Mouse (Mus musculus): ENCODE measurements around the gene Acsl1. TPM values are rescaled to one million over a fixed set of nuclear protein-coding genes. Genes with fewer than 3 reads are reported as not detected.
"Not testable (repeated sequence)": the region's sequence is repeated elsewhere in the genome, so short reads cannot be mapped to it uniquely, and the experiment has no call there.

Gene Acsl1
- polyA plus RNA-seq, 1 experiment: 51.1 TPM

- Histone ChIP-seq H3K27me3 (ENCODE audit: control insufficient read depth, insufficient read depth, low read length) (no peaks in the 10 kb centered on the region), H3K27ac (ENCODE audit: insufficient read depth, low read length) (no peak overlapping the region), H3K4me1 (ENCODE audit: control insufficient read depth, insufficient read depth, low read length) (no peaks in the 10 kb centered on the region), H3K4me3 (replicated peaks; ENCODE audit: insufficient read depth, low read depth, low read length) (no peak overlapping the region)
- WGBS: 92% methylated on average over 8 of the region's 8 CpGs
- TF ChIP-seq CTCF (IDR thresholded peaks at IDR 0.05; ENCODE audit: borderline replicate concordance, insufficient read depth, low read depth, low read length) (no peak), POLR2A (IDR thresholded peaks at IDR 0.05; ENCODE audit: borderline replicate concordance, insufficient read depth, low read length) (no peak)
- no peak for DNase-seq
These were observed 97.1 kb downstream of the Acsl1 start for GRCm38 (mm10) chr8:46567946-46568345.

GRCm38 (mm10) chr8:46568942-46569341, 98.1 kb downstream of the Acsl1 start:
- Histone ChIP-seq H3K27me3 (ENCODE audit: control insufficient read depth, insufficient read depth, low read length) (no peaks in the 10 kb centered on the region), H3K4me3 (replicated peaks; ENCODE audit: insufficient read depth, low read depth, low read length) (no peak overlapping the region), H3K27ac (ENCODE audit: insufficient read depth, low read length) (no peak overlapping the region), H3K4me1 (ENCODE audit: control insufficient read depth, insufficient read depth, low read length) (no peaks in the 10 kb centered on the region)
- TF ChIP-seq CTCF (IDR thresholded peaks at IDR 0.05; ENCODE audit: borderline replicate concordance, insufficient read depth, low read depth, low read length): peak; percentile 5; the same call in 1 of the 2 replicates
- TF ChIP-seq POLR2A (IDR thresholded peaks at IDR 0.05; ENCODE audit: borderline replicate concordance, insufficient read depth, low read length): no peak
- 77% methylated on average over 2 of the region's 2 CpGs for WGBS
- no peak for DNase-seq

- H3K4me1 ChIP-seq (ENCODE audit: control insufficient read depth, insufficient read depth, low read length): no peaks in the 10 kb centered on the region
- no peaks in the 10 kb centered on the region for H3K27me3 ChIP-seq (ENCODE audit: control insufficient read depth, insufficient read depth, low read length)
- no peak overlapping the region for H3K27ac ChIP-seq (ENCODE audit: insufficient read depth, low read length)
- WGBS: 80% methylated on average over 19 of the region's 19 CpGs
- no peak for DNase-seq
- H3K4me3 ChIP-seq (replicated peaks; ENCODE audit: insufficient read depth, low read depth, low read length): no peak overlapping the region
- TF ChIP-seq CTCF (IDR thresholded peaks at IDR 0.05; ENCODE audit: borderline replicate concordance, insufficient read depth, low read depth, low read length) (no peak), POLR2A (IDR thresholded peaks at IDR 0.05; ENCODE audit: borderline replicate concordance, insufficient read depth, low read length) (no peak)
These were observed 99.0 kb downstream of the Acsl1 start for GRCm38 (mm10) chr8:46569659-46570441.

- H3K4me1 ChIP-seq (ENCODE audit: control insufficient read depth, insufficient read depth, low read length): no peaks in the 10 kb centered on the region
- no peak overlapping the region for H3K4me3 ChIP-seq (replicated peaks; ENCODE audit: insufficient read depth, low read depth, low read length)
- H3K27me3 ChIP-seq (ENCODE audit: control insufficient read depth, insufficient read depth, low read length): no peaks in the 10 kb centered on the region
- TF ChIP-seq POLR2A (IDR thresholded peaks at IDR 0.05; ENCODE audit: borderline replicate concordance, insufficient read depth, low read length): no peak
- no peak for TF ChIP-seq CTCF (IDR thresholded peaks at IDR 0.05; ENCODE audit: borderline replicate concordance, insufficient read depth, low read depth, low read length)
- 85% methylated on average over 11 of the region's 14 CpGs for WGBS
- H3K27ac ChIP-seq (ENCODE audit: insufficient read depth, low read length): no peak overlapping the region
- DNase-seq: no peak
These were observed 99.8 kb downstream of the Acsl1 start for GRCm38 (mm10) chr8:46570673-46571072.

- 90% methylated on average over 2 of the region's 2 CpGs for WGBS
- Histone ChIP-seq H3K27ac (ENCODE audit: insufficient read depth, low read length) (no peak overlapping the region), H3K4me1 (ENCODE audit: control insufficient read depth, insufficient read depth, low read length) (no peaks in the 10 kb centered on the region), H3K4me3 (replicated peaks; ENCODE audit: insufficient read depth, low read depth, low read length) (no peak overlapping the region), H3K27me3 (ENCODE audit: control insufficient read depth, insufficient read depth, low read length) (no peaks in the 10 kb centered on the region)
- DNase-seq: no peak
- TF ChIP-seq POLR2A (IDR thresholded peaks at IDR 0.05; ENCODE audit: borderline replicate concordance, insufficient read depth, low read length) (no peak), CTCF (IDR thresholded peaks at IDR 0.05; ENCODE audit: borderline replicate concordance, insufficient read depth, low read depth, low read length) (no peak)
These were observed 102.6 kb downstream of the Acsl1 start for GRCm38 (mm10) chr8:46573446-46573845.

- Histone ChIP-seq H3K27ac (ENCODE audit: insufficient read depth, low read length) (no peak overlapping the region), H3K4me1 (ENCODE audit: control insufficient read depth, insufficient read depth, low read length) (no peaks in the 10 kb centered on the region), H3K27me3 (ENCODE audit: control insufficient read depth, insufficient read depth, low read length) (no peaks in the 10 kb centered on the region), H3K4me3 (replicated peaks; ENCODE audit: insufficient read depth, low read depth, low read length) (no peak overlapping the region)
- TF ChIP-seq CTCF (IDR thresholded peaks at IDR 0.05; ENCODE audit: borderline replicate concordance, insufficient read depth, low read depth, low read length) (no peak), POLR2A (IDR thresholded peaks at IDR 0.05; ENCODE audit: borderline replicate concordance, insufficient read depth, low read length) (no peak)
- no peak for DNase-seq
- 94% methylated on average over 2 of the region's 2 CpGs for WGBS
These were observed 103.1 kb downstream of the Acsl1 start for GRCm38 (mm10) chr8:46573964-46574363.

GRCm38 (mm10) chr8:46578794-46579193, 108.0 kb downstream of the Acsl1 start:
- H3K27me3 ChIP-seq (ENCODE audit: control insufficient read depth, insufficient read depth, low read length): no peaks in the 10 kb centered on the region
- TF ChIP-seq POLR2A (IDR thresholded peaks at IDR 0.05; ENCODE audit: borderline replicate concordance, insufficient read depth, low read length) (no peak), CTCF (IDR thresholded peaks at IDR 0.05; ENCODE audit: borderline replicate concordance, insufficient read depth, low read depth, low read length) (no peak)
- H3K27ac ChIP-seq (ENCODE audit: insufficient read depth, low read length): no peak overlapping the region
- H3K4me3 ChIP-seq (replicated peaks; ENCODE audit: insufficient read depth, low read depth, low read length): no peak overlapping the region
- 94% methylated on average over 9 of the region's 9 CpGs for WGBS
- no peaks in the 10 kb centered on the region for H3K4me1 ChIP-seq (ENCODE audit: control insufficient read depth, insufficient read depth, low read length)
- DNase-seq: no peak

- H3K4me1 ChIP-seq (ENCODE audit: control insufficient read depth, insufficient read depth, low read length); H3K27ac ChIP-seq (ENCODE audit: insufficient read depth, low read length); H3K27me3 ChIP-seq (ENCODE audit: control insufficient read depth, insufficient read depth, low read length); DNase-seq; H3K4me3 ChIP-seq (replicated peaks; ENCODE audit: insufficient read depth, low read depth, low read length): not testable (repeated sequence)
- 49% methylated on average over 4 of the region's 4 CpGs for WGBS
These were observed 113.5 kb downstream of the Acsl1 start for GRCm38 (mm10) chr8:46584328-46584727.
